Mouse (Mus musculus) erythroblast, embryonic 14.5 days (primary cell): ENCODE measurements around the gene Lancl1.

Experiments used
- GATA1 ChIP-seq: IDR thresholded peaks from 2 replicates; pipeline ENCODE4 v1.6.1; 2012; ENCODE audit warnings: low read length, inconsistent platforms, mixed read lengths
- TAL1 ChIP-seq: IDR thresholded peaks from 3 replicates; pipeline ENCODE4 v1.6.1; 2012; ENCODE audit warnings: low read length, inconsistent platforms, mixed read lengths

- TF ChIP-seq GATA1 = no peak
- TF ChIP-seq TAL1 = no peak
Observed at GRCm38 (mm10) chr1:67078666-67079065, 40.0 kb upstream of the Lancl1 start.
